Mouse (Mus musculus): ENCODE results near the gene C130050O18Rik. TPM values are rescaled to one million over a fixed set of nuclear protein-coding genes. Genes with fewer than 3 reads are reported as not detected.

The C130050O18Rik gene
- total and polyA plus RNA-seq, 3 experiments = 0.12 to 0.21 TPM; not detected in 1

- TF ChIP-seq HCFC1 (IDR thresholded peaks at IDR 0.05; ENCODE audit: low read depth, low read length) (peak; percentile 45), POLR2AphosphoS5 (IDR thresholded peaks at IDR 0.05; ENCODE audit: borderline replicate concordance, low read depth, low read length) (no peak), MXI1 (IDR thresholded peaks at IDR 0.05; ENCODE audit: low read depth, low read length) (peak; percentile 99), NRF1 (IDR thresholded peaks at IDR 0.05; ENCODE audit: insufficient read depth, low read depth, low read length, poor library complexity, severe bottlenecking) (peak; percentile 59; the same call in 1 of the 2 replicates), EP300 (IDR thresholded peaks at IDR 0.05; ENCODE audit: low read depth in 1 of 2, low read length in 2 of 2) (peak in 1 of 2 experiments; percentile 85; a peak in 3 of 4 replicates), BHLHE40 (IDR thresholded peaks at IDR 0.05; ENCODE audit: borderline replicate concordance, low read depth, low read length) (peak; percentile 95), JUND (IDR thresholded peaks at IDR 0.05; ENCODE audit: low read depth, low read length) (no peak), ELF1 (IDR thresholded peaks at IDR 0.05; ENCODE audit: low read depth, low read length) (no peak), ZC3H11A (IDR thresholded peaks at IDR 0.05; ENCODE audit: low read depth, low read length) (no peak), MYC (IDR thresholded peaks at IDR 0.05; ENCODE audit: low read depth, low read length) (peak; percentile 97), GATA1 (IDR thresholded peaks at IDR 0.05; ENCODE audit: low read depth, low read length) (peak; percentile 84), ZNF384 (IDR thresholded peaks at IDR 0.05; ENCODE audit: low read depth, low read length) (peak; percentile 39; the same call in 1 of the 2 replicates)
Observed at GRCm38 (mm10) chr5:139382760-139383159, 22.3 kb upstream of the C130050O18Rik start (continued).

- DNase-seq (ENCODE audit: low read depth, low spot score) = no peak
- H3K9ac ChIP-seq (ENCODE audit: control insufficient read depth, low read depth, low read length, poor library complexity, severe bottlenecking) = peak overlapping the region; percentile 65
Observed at GRCm38 (mm10) chr5:139383234-139383633, 21.8 kb upstream of the C130050O18Rik start.

GRCm38 (mm10) chr5:139384531-139384930 is 20.5 kb upstream of the C130050O18Rik start:
- Histone ChIP-seq H3K4me1 (ENCODE audit: control insufficient read depth in 1 of 2, insufficient read depth in 2 of 2, low read length in 2 of 2) (peaks cover 32 to 56% of the 10 kb centered on the region in 2 experiments), H3K27ac (ENCODE audit: control insufficient read depth, low read depth, low read length) (no peak overlapping the region), H3K9me3 (replicated peaks; ENCODE audit: insufficient read depth, low read length) (no peaks in the 10 kb centered on the region), H3K79me2 (ENCODE audit: control insufficient read depth, insufficient read depth, low read length, poor library complexity) (peaks cover 16% of the 10 kb centered on the region), H3K9ac (ENCODE audit: control insufficient read depth, low read depth, low read length, poor library complexity, severe bottlenecking) (no peak overlapping the region), H3K27me3 (ENCODE audit: control insufficient read depth in 1 of 2, insufficient read depth in 2 of 2, low read length in 2 of 2) (no peaks in the 10 kb centered on the region), H3K36me3 (ENCODE audit: control insufficient read depth in 1 of 2, insufficient read depth in 2 of 2, low read length in 2 of 2) (peaks cover 0 to 44% of the 10 kb centered on the region in 2 experiments; a peak in 2 of 4 replicates), H3K4me3 (ENCODE audit: control insufficient read depth in 1 of 2, insufficient read depth in 1 of 2, low read depth in 2 of 2, low read length in 2 of 2) (no peak overlapping the region)
- TF ChIP-seq BHLHE40 (IDR thresholded peaks at IDR 0.05; ENCODE audit: borderline replicate concordance, low read depth, low read length) = no peak
- TF ChIP-seq E2F4 (IDR thresholded peaks at IDR 0.05; ENCODE audit: borderline replicate concordance, low read depth, low read length) = no peak
- no peak for TF ChIP-seq SIN3A (IDR thresholded peaks at IDR 0.05; ENCODE audit: low read length)
- no peak for TF ChIP-seq POLR2A (IDR thresholded peaks at IDR 0.05; ENCODE audit: control insufficient read depth in 1 of 2, insufficient read depth in 1 of 2, low read depth in 1 of 2, low read length in 2 of 2, poor library complexity in 1 of 2)
- no peak for TF ChIP-seq MXI1 (IDR thresholded peaks at IDR 0.05; ENCODE audit: low read depth, low read length)
- no peak for TF ChIP-seq ZNF384 (IDR thresholded peaks at IDR 0.05; ENCODE audit: low read depth, low read length)
- no peak for TF ChIP-seq EP300 (IDR thresholded peaks at IDR 0.05; ENCODE audit: low read depth in 1 of 2, low read length in 2 of 2)
- TF ChIP-seq MAX (IDR thresholded peaks at IDR 0.05; ENCODE audit: low read length) = no peak
- TF ChIP-seq UBTF (IDR thresholded peaks at IDR 0.05; ENCODE audit: borderline replicate concordance, insufficient read depth, low read depth, low read length) = no peak
- no peak for DNase-seq (ENCODE audit: low read depth, low spot score)

More at GRCm38 (mm10) chr5:139383234-139383633, 21.8 kb upstream of the C130050O18Rik start:
- peaks cover 0 to 43% of the 10 kb centered on the region in 2 experiments; a peak in 2 of 4 replicates for H3K36me3 ChIP-seq (ENCODE audit: control insufficient read depth in 1 of 2, insufficient read depth in 2 of 2, low read length in 2 of 2)
- TF ChIP-seq KAT2A (conservative IDR thresholded peaks at IDR 0.05; ENCODE audit: low read depth, low read length) (no peak), MAZ (IDR thresholded peaks at IDR 0.05; ENCODE audit: low read depth, low read length) (peak; percentile 15; the same call in 1 of the 2 replicates), ZC3H11A (IDR thresholded peaks at IDR 0.05; ENCODE audit: low read depth, low read length) (no peak), NRF1 (IDR thresholded peaks at IDR 0.05; ENCODE audit: insufficient read depth, low read depth, low read length, poor library complexity, severe bottlenecking) (no peak), SMC3 (IDR thresholded peaks at IDR 0.05; ENCODE audit: low read depth, low read length) (no peak)
- H3K79me2 ChIP-seq (ENCODE audit: control insufficient read depth, insufficient read depth, low read length, poor library complexity) = peaks cover 16% of the 10 kb centered on the region
- H3K27ac ChIP-seq (ENCODE audit: control insufficient read depth, low read depth, low read length) = peak overlapping the region; percentile 98
- peak overlapping the region; percentile 16 to 27; a peak in 2 of 4 replicates for H3K4me3 ChIP-seq (ENCODE audit: control insufficient read depth in 1 of 2, insufficient read depth in 1 of 2, low read depth in 2 of 2, low read length in 2 of 2)
- no peaks in the 10 kb centered on the region for H3K9me3 ChIP-seq (replicated peaks; ENCODE audit: insufficient read depth, low read length)
- H3K27me3 ChIP-seq (ENCODE audit: control insufficient read depth in 1 of 2, insufficient read depth in 2 of 2, low read length in 2 of 2) = no peaks in the 10 kb centered on the region
- peaks cover 25 to 48% of the 10 kb centered on the region in 2 experiments for H3K4me1 ChIP-seq (ENCODE audit: control insufficient read depth in 1 of 2, insufficient read depth in 2 of 2, low read length in 2 of 2)
